Mouse (Mus musculus) right cerebral cortex, postnatal 10 days (tissue): ENCODE measurements around the gene Trp53tg5.

ENCODE experiments used
- DNase-seq, 2 experiments: peaks; one replicate each; pipeline ENCODE4 v3.0.0; 2021; ENCODE audit warnings: low spot score in 2 of 2

Trp53tg5 gene

DNA sequence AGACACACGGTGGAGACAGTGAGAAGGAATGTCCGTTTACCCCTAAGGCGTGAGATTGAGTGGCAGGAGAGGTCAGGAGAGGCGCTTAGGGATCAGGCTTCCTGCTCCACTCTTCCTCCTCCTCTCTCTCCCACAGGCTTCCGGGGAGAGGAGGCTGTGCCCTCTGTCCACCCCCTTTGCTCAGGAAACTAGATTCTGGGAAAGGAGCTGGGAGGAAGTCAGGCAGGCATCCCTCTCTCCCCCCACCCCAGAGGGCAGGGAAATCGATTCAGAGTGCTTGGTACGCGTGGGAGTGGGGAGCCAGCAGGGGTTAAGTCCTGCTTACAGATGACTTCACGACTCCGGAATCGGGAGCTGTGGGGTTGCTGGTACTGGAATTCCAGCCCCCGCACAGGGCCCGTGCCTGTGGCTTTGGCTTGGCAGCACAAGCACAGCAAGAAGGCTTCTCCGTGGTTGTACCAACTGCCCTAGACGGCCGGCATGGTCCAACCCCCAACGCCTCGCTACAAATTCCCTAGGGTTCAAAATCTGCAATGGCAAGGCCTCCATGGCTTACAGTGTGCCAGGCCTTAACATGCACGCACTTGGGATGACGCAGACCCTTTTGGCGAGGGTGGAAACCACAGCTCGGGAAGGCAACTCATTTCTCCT lies 40.9 kb downstream of the Trp53tg5 start:
- DNase-seq = no peak

DNA sequence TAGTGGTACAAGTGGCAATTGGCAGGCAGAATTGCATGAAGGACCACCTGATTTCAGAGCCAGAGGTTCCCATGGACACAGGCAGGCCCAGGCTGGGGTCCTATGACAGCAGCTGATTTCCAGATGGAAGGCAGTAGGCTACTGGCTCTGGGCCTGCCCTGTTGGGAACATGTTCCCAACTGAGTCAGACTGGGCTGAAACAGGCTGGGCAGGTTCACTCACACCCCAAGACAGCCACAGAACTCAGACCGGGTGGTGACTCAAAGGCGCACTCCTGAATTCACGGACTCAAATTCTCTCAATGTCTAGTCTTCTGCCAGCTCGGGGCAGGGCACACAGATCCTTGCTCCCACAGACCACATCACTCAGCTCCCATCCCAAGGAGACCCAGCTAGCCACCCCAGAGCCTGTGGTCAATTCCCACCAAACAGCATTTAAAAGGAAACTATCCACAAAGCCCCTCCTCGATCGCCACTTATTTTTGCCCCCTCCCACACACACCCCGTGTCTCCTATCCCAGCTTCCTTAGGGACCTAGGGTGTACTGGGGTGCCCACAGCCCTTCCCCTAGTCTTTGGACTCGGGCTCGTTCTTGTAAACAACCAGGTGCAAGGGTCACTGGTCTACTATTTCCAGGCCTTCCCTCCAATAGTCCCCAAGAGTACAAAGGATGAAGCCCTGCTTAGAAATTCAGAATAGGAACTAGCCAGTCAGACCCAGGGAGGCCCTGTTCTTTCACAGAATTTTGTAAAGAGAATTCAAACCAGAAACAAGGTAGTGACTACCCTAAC lies 41.7 kb downstream of the Trp53tg5 start:
- DNase-seq = no peak

DNA sequence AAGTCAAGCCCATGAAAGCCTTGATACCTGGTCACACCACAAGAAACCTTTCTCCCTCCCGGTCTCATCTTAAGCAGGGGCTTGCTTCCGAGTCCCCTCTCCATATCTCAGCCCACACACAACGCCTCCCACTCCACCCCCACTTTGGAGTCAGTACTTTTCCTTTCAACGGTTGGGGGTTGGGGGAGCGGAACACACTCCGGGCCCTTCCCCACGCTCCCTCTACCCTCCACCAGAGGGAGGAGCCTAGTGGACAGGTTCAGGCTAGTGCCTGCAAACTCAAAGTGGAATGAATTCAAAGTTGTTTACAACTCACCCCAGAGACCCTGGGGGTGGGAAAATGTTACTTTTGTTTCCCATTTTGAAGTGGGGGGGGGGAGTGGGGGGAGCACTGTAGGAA lies 42.8 kb downstream of the Trp53tg5 start:
- no peak for DNase-seq

DNA sequence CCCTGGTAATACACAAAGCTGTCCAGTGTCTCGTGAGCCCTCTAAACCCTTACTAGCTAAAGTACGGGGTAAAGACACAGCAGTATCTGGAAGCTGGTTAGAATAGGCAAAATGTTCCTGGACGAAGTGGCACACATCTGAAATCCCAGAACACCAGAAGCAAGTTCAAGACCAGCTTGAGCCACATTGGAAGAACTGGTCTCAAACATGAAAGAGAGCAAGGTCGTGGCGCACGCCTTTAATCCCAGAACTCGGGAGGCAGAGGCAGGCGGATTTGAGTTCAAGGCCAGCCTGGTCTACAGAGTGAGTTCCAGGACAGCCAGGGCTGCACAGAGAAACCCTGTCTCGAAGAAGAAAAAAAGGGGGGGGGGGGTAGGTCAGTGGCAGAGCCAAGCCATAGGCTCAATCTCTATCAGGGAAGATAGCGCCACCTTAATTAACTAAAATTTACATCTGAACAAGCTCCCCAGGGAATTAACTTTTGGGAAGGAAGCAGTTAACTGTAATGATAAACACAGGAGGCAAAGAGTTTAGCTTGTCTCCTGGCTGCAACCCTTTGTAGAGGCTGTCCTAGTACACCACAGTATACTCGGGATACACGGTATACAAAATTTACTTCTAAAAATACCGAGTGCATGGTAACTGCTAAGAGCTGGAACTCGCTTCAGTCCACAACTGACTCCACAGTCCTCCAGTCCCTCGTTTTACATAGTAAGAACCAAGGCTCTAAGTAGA lies 43.5 kb downstream of the Trp53tg5 start:
- no peak for DNase-seq

DNA sequence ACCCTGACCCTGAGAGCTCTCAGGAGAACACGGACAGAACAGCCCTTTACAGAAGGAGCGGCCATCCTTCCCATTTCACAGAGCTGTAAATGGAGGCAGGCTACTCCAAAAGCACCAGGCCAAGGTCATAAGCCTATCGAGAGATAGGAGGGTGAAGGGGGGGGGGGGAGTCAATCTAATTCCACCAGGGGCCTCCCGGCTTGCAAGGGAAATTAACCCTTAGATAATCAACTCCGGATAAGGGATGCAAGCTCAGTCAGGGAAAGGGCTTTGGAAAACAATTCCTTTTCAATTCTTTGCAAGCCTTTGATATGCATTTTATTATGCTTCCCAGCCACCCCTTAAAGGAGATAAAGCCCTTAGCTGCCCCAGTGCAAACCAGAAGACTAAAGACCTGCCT lies 45.1 kb downstream of the Trp53tg5 start:
- DNase-seq = no peak

DNA sequence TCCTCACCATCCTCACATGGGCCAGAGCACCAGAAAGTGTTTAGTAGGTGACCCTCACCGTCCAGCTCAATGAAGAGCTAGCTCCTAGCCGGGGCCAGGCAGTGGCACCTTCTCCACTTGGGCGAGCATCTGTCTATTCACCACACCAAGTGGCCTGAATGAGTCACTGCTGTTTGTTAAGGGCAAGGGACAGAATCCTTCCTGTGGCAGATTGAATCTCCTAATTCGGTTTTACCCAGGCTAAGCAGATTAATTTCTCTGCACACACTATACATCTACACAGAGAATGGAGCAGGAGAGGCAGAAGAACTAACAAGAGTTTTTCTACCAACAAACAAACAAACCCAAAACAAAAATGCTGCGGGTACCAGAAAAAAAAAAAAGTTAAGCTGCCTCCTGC lies 46.6 kb downstream of the Trp53tg5 start:
- no peak for DNase-seq

DNA sequence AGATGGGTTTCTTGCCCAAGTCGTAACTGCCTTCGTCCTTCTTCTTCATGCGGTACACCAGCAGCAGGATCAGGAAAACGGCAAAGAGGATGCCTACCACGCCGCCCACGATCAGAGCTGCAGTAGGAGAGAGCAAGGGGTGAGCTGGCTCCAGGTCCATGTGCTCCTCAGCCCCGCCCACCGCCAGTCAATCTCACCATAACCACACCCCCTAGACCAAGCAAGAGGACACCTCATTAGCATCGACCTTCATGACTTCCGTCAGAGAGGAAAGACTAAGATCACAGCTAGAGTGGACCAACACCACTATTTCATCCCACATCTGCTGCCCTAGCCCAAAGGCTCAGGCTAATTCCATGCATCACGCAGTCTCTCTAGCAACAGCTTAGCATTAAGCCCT lies 47.4 kb downstream of the Trp53tg5 start:
- no peak for DNase-seq

DNA sequence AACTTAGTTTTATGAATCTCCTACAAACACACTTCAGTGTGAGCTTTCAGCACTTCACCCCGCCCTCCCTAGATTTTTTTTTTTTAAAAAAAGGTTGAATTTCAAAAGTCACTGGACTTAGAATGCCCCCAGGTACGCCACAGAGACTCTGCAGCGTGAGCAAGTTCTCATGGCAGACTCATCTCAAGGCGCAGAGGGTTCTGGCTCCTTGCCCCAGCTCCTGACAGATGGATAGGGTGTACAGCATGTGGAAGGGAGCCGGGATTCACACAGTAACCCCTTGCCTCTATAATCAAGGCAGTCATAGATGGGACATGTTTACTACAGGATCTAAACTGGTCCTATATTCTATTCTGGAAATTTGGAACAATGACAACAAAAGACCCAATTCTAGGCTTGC lies 48.1 kb downstream of the Trp53tg5 start:
- no peak for DNase-seq

DNA sequence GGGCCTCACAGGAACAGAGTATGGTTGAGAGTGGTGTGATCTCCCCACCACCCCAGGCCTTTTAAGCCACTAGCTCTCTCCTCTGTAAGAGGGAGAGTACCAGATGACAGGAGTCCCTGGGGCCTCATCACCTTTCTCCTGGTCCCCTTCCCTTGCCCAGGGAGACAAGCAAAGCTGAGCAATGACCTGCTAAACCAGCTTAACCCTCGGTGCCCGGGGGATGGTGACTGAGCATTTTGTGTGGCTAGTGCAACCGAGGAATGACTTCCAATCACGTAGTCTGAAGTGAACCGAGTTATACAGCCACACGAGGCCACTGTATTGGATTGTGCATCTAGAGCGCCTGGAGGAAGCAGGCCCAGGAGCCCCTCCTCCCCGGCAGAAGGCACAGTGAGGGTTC lies 49.1 kb downstream of the Trp53tg5 start:
- DNase-seq = no peak

DNA sequence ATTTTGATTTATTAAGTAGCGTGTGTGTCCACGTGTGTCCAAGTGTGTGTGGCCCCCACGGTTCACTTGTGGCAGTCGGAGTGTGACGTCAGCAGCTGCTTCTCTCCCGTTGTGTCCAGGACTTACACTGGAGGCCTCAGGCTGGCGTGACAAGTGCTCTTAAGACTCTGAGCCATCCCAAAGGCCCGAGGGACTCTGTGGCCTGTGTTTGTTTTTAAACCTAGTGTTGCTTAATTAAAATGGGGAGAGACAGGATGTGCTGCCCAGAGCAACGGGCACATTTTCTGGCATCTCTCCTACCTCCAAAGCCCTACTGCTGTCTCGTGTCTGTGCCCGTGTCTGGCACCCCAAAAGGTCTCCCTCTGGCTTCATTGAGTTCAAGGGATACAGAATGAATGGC lies 50.1 kb downstream of the Trp53tg5 start:
- DNase-seq = peak in 1 of 2 experiments; percentile 49

DNA sequence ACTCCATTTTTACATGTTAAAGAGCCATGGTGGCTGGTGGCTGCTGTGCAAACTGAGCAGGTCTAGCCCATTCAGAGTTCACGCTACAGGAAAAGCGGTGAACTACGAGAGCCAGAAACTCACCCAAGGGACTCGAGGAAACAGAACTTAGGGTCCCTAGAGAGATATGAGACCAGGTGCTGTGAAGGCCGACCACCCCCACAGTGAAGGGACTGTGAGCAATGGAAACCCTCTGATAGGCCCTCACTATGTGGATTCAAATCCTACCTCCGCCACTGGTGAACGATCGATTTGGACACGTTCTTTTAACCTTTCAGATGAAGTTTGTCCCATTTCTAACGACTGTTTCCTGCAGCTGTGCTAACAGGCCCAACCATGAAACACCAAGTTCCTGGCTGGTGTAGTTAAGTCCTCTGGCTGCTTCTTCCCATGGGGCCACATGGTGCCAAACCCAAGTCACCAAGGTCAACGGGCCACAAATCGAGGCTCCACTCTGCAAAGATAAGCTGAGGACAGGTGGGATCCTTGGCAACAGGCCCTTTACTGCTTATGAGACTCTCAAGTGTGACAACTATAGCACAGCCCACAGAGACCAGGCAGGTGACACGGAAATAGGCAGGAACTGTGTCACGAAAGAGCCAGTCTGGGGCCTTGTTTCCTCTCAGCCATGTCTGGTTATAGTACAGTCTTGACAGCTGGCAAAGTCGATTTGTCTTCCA lies 50.7 kb downstream of the Trp53tg5 start:
- no peak for DNase-seq

DNA sequence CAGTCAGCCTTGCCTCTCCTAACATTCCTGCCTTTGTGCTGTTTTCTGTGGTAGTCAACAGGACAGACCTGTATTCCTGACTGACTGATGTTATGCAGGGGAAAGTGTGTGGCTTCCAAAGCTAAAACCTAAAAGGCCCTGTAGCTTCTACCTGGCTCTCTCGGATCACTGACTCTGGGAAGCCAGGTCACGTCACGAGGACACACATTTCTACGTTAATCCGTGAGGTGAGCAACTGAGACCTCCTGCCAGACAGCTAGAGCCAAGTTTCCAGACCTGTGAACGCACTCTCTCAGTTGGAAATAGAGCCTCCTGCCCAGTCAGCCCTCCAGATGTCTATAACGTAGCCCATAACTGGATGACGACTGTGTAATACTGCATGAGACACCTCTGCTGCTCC lies 51.5 kb downstream of the Trp53tg5 start:
- DNase-seq = no peak

DNA sequence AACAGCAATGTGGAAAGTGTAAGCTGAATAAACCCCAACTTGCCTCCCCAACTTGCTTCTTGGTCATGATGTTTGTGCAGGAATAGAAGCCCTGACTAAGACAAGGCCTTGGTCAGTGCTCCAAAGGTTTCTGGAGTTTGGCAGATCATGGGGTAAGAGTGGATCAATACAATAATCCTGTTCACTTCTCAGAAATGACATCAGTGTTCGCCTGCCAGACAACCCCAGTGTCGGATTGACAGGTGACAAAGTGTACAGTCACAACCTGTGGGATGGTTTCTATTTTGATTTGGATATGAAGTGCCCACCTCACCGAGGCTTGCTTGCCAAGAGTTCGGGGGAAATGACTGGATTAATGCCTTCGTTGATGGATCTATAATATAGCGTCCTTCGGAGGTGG lies 52.2 kb downstream of the Trp53tg5 start:
- no peak for DNase-seq
